Mouse (Mus musculus) lung, postnatal 0 days (tissue): Measurements from ENCODE around the gene Pdyn.

Experiments
- CTCF ChIP-seq: IDR thresholded peaks from 2 replicates; pipeline ENCODE4 v1.5.1; 2016; ENCODE audit warnings: antibody characterized with exemption, mild to moderate bottlenecking
- EP300 ChIP-seq: IDR thresholded peaks from 2 replicates; pipeline ENCODE4 v1.6.1; 2016; ENCODE audit warnings: antibody characterized with exemption, mild to moderate bottlenecking, control low read depth

DNA sequence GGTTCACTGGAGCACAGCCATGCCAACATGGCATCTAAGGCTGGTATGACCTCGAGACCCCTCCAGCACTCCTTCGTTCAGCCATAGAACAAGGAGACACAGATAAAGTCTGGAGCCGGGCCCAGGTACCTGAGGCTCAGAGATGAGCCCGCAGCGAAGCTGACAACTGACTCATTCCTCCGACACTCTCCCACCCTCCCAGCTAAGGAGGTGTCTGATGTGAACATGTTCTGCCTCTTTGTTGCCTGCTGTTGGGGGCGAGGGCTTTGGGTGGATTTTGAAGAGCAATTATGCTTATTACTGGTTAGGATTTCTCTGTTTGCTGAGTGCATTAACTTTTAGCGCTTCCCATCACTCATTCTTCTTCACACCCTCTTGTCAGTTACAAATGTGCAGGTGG is 34.4 kb upstream of the Pdyn start:
- no peak for TF ChIP-seq CTCF
- no peak for TF ChIP-seq EP300
